Mouse (Mus musculus): ENCODE measurements around the gene Ldlrad3.

DNA sequence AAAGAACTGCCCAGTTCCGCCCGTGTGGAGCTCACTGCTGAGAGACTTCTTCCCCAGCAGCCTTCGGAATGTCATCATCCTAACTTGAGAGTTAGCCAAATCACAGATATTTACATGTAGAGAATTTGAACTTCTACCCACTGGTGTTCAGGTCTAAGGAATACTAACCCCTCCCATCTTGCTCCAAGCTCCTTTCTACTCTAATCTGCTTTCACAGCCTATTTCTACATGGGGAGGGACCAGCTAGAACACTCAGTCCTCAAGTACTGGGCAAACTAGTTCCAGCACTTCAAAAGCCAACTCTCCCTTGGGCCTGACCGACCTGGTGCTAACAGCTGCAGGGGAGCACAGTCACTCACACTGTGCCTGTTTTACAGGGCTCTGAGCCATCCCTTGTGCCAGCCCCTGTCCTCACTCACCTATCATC is 44.0 kb downstream of the Ldlrad3 start:
- TF ChIP-seq USF2 (IDR thresholded peaks at IDR 0.05; ENCODE audit: borderline replicate concordance in 1 of 2, insufficient read depth in 1 of 2, low read depth in 1 of 2, low read length in 2 of 2) (no peak), EP300 (IDR thresholded peaks at IDR 0.05; ENCODE audit: low read depth in 1 of 2, low read length in 2 of 2) (no peak), ZMIZ1 (IDR thresholded peaks at IDR 0.05; ENCODE audit: low read depth, low read length) (no peak), ELF1 (IDR thresholded peaks at IDR 0.05; ENCODE audit: low read depth, low read length) (no peak), MAFK (IDR thresholded peaks at IDR 0.05; ENCODE audit: borderline replicate concordance, low read depth, low read length) (no peak), CTCF (IDR thresholded peaks at IDR 0.05 in 2 of 3, conservative IDR thresholded peaks at IDR 0.05 in 1 of 3; ENCODE audit: control insufficient read depth in 1 of 3, insufficient read depth in 1 of 3, low read depth in 2 of 3, low read length in 3 of 3, poor library complexity in 1 of 3, severe bottlenecking in 1 of 3) (no peak), HCFC1 (IDR thresholded peaks at IDR 0.05; ENCODE audit: low read depth, low read length) (no peak), TAL1 (IDR thresholded peaks at IDR 0.05; ENCODE audit: low read length) (no peak), RAD21 (IDR thresholded peaks at IDR 0.05; ENCODE audit: low read depth, low read length) (no peak)
